Comparison of ENCODE assay signal across 19 mouse cellular contexts in the genomic region with DNA sequence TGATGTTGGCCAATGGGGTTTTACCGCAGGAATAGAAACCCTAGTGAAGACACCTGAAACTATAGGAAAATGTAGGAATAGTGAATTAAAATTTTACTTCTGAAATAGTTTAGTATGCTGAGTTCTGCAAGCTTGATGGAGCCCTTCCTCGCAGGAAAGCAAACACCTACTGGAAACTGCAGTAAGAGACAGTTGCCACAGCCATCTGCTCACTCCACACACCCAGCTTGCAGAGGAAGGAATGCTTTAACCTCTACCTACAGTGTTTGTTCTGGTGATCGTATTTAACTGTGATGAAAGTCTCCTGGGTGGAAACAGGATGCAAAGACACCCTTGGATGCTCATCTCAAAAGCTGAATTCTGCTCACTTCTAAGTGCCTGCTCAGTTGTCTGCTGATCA. TPM values are rescaled to one million over a fixed set of nuclear protein-coding genes. Genes with fewer than 3 reads are reported as not detected.
DNase-seq lines count a peak whose midpoint lies in the region; ATAC-seq and TF ChIP-seq lines count a peak whose summit lies in the region.
"Had no signal": no experiment of that assay in that cellular context is flagged by ENCODE, and none has a peak within 500 bp of the region (broad histone marks: within the 10 kb centered on the region; RNA-seq: fewer than 3 reads in every experiment).

No protein-coding gene starts in this region.

- H3K9ac ChIP-seq in kidney, embryonic 15.5 days, result no peak overlapping the region
- H3K9ac ChIP-seq: hindbrain, embryonic 13.5 days; limb, embryonic 13.5 days; liver, embryonic 15.5 days; neural tube, embryonic 15.5 days had no signal

- no peaks in the 10 kb centered on the region for H3K9me3 ChIP-seq in kidney, embryonic 15.5 days (replicated peaks)
- H3K9me3 ChIP-seq: hindbrain, embryonic 13.5 days; limb, embryonic 13.5 days; liver, embryonic 15.5 days; midbrain, embryonic 10.5 days; neural tube, embryonic 15.5 days had no signal

- H3K36me3 ChIP-seq in kidney, embryonic 15.5 days, result no peaks in the 10 kb centered on the region
- H3K36me3 ChIP-seq: hindbrain, embryonic 13.5 days; limb, embryonic 13.5 days; liver, embryonic 15.5 days; midbrain, embryonic 10.5 days; neural tube, embryonic 15.5 days had no signal

- no peak overlapping the region for H3K27ac ChIP-seq in kidney, embryonic 15.5 days
- H3K27ac ChIP-seq: heart, adult 2 months; hindbrain, embryonic 13.5 days; limb, embryonic 13.5 days; liver, embryonic 15.5 days; midbrain, embryonic 10.5 days; neural tube, embryonic 15.5 days had no signal

- 74% methylated on average over 3 of the region's 3 CpGs for WGBS in kidney, embryonic 15.5 days

- no peak overlapping the region for H3K4me3 ChIP-seq in kidney, embryonic 15.5 days (replicated peaks)
- H3K4me3 ChIP-seq: heart, adult 2 months; hindbrain, embryonic 13.5 days; limb, embryonic 13.5 days; liver, embryonic 15.5 days; midbrain, embryonic 10.5 days; neural tube, embryonic 15.5 days had no signal

- H3K4me1 ChIP-seq in kidney, embryonic 15.5 days, result no peaks in the 10 kb centered on the region
- H3K4me1 ChIP-seq: limb, embryonic 13.5 days; liver, embryonic 15.5 days; midbrain, embryonic 10.5 days; neural tube, embryonic 15.5 days had no signal

- DNase-seq in brain, embryonic 14.5 days (ENCODE audit: low read depth), result peak; percentile 25
- DNase-seq in frontal cortex, adult 2 months (ENCODE audit: extremely low spot score in 1 of 2, low spot score in 1 of 2), result peak; percentile 65 to 76
- DNase-seq in layer of hippocampus, postnatal 14 days (ENCODE audit: low spot score in 2 of 2), result peak; percentile 31 to 46
- peak; percentile 72 to 79 for DNase-seq in right cerebral cortex, adult 2 months (ENCODE audit: low spot score in 2 of 2)
- DNase-seq in lung, postnatal 25 days (ENCODE audit: low spot score), result no peak
- no peak for DNase-seq in gastrocnemius, adult 8-10 months (ENCODE audit: low spot score in 2 of 2)
- DNase-seq: adrenal gland, postnatal 36 days; cerebellum, postnatal 36 days; heart, adult 2 months; kidney, postnatal 25 days; lung, postnatal 36 days; thymus, adult 2 months had no signal

- no peak overlapping the region for H3K4me2 ChIP-seq in kidney, embryonic 15.5 days
- H3K4me2 ChIP-seq: hindbrain, embryonic 13.5 days; limb, embryonic 13.5 days; liver, embryonic 15.5 days; neural tube, embryonic 15.5 days had no signal

- ATAC-seq in kidney, embryonic 15.5 days (replicated peaks; ENCODE audit: low FRiP score), result no peak
- ATAC-seq: intestine, postnatal 0 days had no signal

- no peaks in the 10 kb centered on the region for H3K27me3 ChIP-seq in kidney, embryonic 15.5 days
- H3K27me3 ChIP-seq: hindbrain, embryonic 13.5 days; limb, embryonic 13.5 days; liver, embryonic 15.5 days; neural tube, embryonic 15.5 days had no signal

- no peak for TF ChIP-seq CTCF in brain, embryonic 14.5 days (IDR thresholded peaks at IDR 0.05; ENCODE audit: borderline replicate concordance, extremely low read depth, insufficient read depth, insufficient read length)

- TF ChIP-seq POLR2A in brain, embryonic 14.5 days (IDR thresholded peaks at IDR 0.05; ENCODE audit: borderline replicate concordance, extremely low read depth, insufficient read depth, insufficient read length, poor library complexity, severe bottlenecking), result no peak

RNA-seq across cellular contexts. Expression of a gene that starts 12.9 kb away (rescaled TPM):
- polyA plus RNA-seq in brain, embryonic 14.5 days (2012; rRNA removed), result 0.57 and 1.00 TPM in 2 replicates
- 0.25 and 1.1 TPM in 2 replicates for polyA plus RNA-seq in frontal cortex, adult 2 months (2012; rRNA removed)
- 1 to 10 TPM; 1.2 to 2.4 TPM for total RNA-seq in layer of hippocampus, postnatal 14 days (2021)
- 0.37 and 0.42 TPM in 2 replicates for polyA plus RNA-seq in kidney, embryonic 15.5 days (2015; fragmentation: Nextera tagmentation; extraction: Ambion mirVana)
- total RNA-seq in gastrocnemius, adult 8-10 months (2022), result under 1 TPM in 3 of 4 experiments, not detected in 1; 0.09 to 0.13 (median 0.10) TPM
- polyA plus RNA-seq: hindbrain, embryonic 13.5 days; liver, embryonic 15.5 days; midbrain, embryonic 10.5 days had no signal

Comparison
In these comparisons a context has a peak if more than half of its experiments do, and no peak if none do; other contexts are left out.
1. DNase-seq: peak in brain, embryonic 14.5 days (single experiment), frontal cortex, adult 2 months (2 of 2), layer of hippocampus, postnatal 14 days (2 of 2) and right cerebral cortex, adult 2 months (2 of 2); none in lung, postnatal 25 days (single experiment) and gastrocnemius, adult 8-10 months (0 of 2).